Mouse (Mus musculus): ENCODE measurements at regions not wholly inside any gene's neighbourhood (a gene's known extent, or its start where the extent isn't known, plus 50 kb on each side); places are given as distances from the start of the nearest gene placed in this dataset.

DNA sequence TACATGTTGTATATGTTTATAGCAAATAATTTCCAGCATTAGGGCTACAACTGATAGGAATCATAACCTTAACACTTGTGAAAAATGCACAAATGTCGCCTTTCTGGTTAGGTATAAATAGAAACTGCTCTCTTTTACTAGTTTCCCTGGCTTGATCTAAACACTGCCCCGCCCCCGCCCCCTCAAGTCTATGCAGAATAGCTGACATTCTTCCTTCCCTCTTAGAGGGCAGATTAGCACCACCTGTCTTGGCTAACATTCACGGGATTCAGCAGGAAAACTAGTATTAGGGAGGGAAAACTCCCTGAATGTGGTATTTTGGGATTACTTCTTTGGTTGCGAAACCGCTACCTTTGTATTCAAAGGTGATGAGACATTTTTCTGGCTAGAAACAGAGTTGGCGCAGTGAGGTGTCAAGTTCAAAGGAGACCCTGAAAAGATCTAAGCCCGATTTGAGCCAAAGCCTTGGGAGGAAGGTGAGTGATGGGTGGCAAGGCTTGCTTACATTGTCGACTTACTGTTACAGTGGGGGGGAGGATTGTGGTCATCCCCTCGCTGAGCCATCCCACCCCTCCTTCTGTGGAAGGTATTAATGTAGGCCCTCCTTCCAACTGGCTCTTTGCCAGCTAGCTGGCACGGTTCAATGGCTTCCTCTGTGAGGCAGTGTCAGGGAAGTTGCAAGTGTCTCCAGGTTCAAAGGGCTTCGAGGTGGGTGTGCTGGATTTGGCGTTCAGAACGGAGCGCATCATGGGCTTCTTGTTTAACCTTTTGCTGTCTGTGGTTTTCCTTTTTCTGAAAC, 209.8 kb upstream of the Nr2f2 start:
- Histone ChIP-seq H3K27ac (ENCODE audit: insufficient read depth, low read depth, low read length) (no peak overlapping the region), H3K36me3 (ENCODE audit: control insufficient read depth, insufficient read depth, low read length) (no peaks in the 10 kb centered on the region), H3K4me1 (ENCODE audit: control insufficient read depth, insufficient read depth, insufficient read length, low read length) (peaks cover 3% of the 10 kb centered on the region; the same call in 1 of the 2 replicates), H3K27me3 (ENCODE audit: control insufficient read depth, insufficient read depth, low read length) (no peaks in the 10 kb centered on the region), H3K4me3 (ENCODE audit: low read depth, low read length) (no peak overlapping the region)
- 34% methylated on average over 15 of the region's 15 CpGs for WGBS
- TF ChIP-seq CTCF (IDR thresholded peaks at IDR 0.05; ENCODE audit: extremely low read depth, insufficient read length, insufficient replicate concordance, low read depth, low read length) (no peak), POLR2A (IDR thresholded peaks at IDR 0.05; ENCODE audit: low read depth, low read length) (no peak)

DNA sequence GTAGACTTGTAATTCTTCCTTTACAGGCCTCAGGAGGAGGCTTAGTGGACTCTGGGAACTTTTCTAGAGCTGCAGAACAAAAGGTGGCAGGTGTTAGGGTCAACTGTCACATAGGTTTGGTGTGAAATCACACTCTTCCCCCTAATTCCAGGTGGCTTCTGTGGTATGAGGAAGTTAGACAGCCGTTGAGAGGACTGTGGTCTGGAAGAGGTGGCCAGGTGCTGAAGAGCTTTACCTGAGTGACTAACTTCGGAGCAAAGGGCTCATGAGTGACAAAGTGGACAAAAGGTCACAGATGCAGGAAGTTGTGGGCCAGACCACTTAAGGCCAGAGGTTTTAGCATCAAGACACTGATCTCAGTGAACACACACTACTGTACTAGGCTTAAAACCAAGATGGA, 209.1 kb upstream of the Nr2f2 start:
- no peaks in the 10 kb centered on the region for H3K36me3 ChIP-seq (ENCODE audit: control insufficient read depth, insufficient read depth, low read length)
- H3K27ac ChIP-seq (ENCODE audit: insufficient read depth, low read depth, low read length) = no peak overlapping the region
- H3K4me3 ChIP-seq (ENCODE audit: low read depth, low read length) = no peak overlapping the region
- WGBS = 15% methylated on average over 2 of the region's 2 CpGs
- peaks cover 3% of the 10 kb centered on the region; the same call in 1 of the 2 replicates for H3K4me1 ChIP-seq (ENCODE audit: control insufficient read depth, insufficient read depth, insufficient read length, low read length)
- TF ChIP-seq CTCF (IDR thresholded peaks at IDR 0.05; ENCODE audit: extremely low read depth, insufficient read length, insufficient replicate concordance, low read depth, low read length) (no peak), POLR2A (IDR thresholded peaks at IDR 0.05; ENCODE audit: low read depth, low read length) (no peak)
- H3K27me3 ChIP-seq (ENCODE audit: control insufficient read depth, insufficient read depth, low read length) = no peaks in the 10 kb centered on the region

DNA sequence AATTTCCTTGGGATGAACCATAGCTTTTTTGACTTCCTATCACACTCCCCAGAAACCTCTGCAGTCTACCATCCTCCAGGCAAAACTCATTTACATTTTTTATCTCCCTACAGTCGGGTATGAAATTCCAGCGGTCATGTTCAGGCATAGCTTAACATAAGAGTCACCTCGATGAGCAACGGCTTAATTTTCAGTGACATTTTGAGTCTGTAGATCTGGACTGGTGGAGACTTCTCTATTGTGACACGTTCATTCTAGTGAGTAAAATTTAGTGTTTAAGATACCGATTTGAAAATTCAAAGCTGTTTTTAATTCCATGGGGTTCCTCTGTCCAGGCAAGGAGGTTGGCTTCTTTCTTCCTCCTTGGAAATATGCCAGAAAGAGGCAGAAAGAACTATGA, 207.7 kb upstream of the Nr2f2 start:
- Histone ChIP-seq H3K36me3 (ENCODE audit: control insufficient read depth, insufficient read depth, low read length) (no peaks in the 10 kb centered on the region), H3K4me1 (ENCODE audit: control insufficient read depth, insufficient read depth, insufficient read length, low read length) (peaks cover 3% of the 10 kb centered on the region; the same call in 1 of the 2 replicates), H3K27ac (ENCODE audit: insufficient read depth, low read depth, low read length) (no peak overlapping the region), H3K27me3 (ENCODE audit: control insufficient read depth, insufficient read depth, low read length) (no peaks in the 10 kb centered on the region), H3K4me3 (ENCODE audit: low read depth, low read length) (no peak overlapping the region)
- WGBS = 86% methylated on average over 6 of the region's 6 CpGs
- TF ChIP-seq POLR2A (IDR thresholded peaks at IDR 0.05; ENCODE audit: low read depth, low read length) (no peak), CTCF (IDR thresholded peaks at IDR 0.05; ENCODE audit: extremely low read depth, insufficient read length, insufficient replicate concordance, low read depth, low read length) (no peak)

DNA sequence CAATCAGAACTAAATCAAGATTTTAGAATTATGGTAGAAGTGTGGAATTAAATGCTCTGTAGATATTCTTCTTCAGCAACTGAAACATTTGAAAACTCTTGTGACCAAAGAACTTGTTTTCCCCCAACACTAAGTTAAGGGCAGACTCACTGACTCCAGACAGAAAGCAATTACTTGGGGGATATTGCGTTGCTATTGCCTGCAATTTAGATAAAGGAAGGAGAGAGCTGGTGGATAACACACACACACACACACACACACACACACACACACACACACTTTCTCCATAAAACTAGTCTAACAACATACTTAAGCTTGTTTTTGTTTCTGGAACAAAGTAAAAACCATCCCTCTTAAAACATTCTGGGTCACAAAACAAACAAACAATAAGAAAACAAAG, 198.5 kb upstream of the Nr2f2 start:
- WGBS = 21% methylated on average over 1 of the region's 1 CpGs
- no peak for TF ChIP-seq POLR2A (IDR thresholded peaks at IDR 0.05; ENCODE audit: low read depth, low read length)
- TF ChIP-seq CTCF (IDR thresholded peaks at IDR 0.05; ENCODE audit: extremely low read depth, insufficient read length, insufficient replicate concordance, low read depth, low read length) = no peak
- no peaks in the 10 kb centered on the region for H3K4me1 ChIP-seq (ENCODE audit: control insufficient read depth, insufficient read depth, insufficient read length, low read length)
- H3K4me3 ChIP-seq (ENCODE audit: low read depth, low read length) = no peak overlapping the region
- H3K27me3 ChIP-seq (ENCODE audit: control insufficient read depth, insufficient read depth, low read length) = no peaks in the 10 kb centered on the region
- no peak overlapping the region for H3K27ac ChIP-seq (ENCODE audit: insufficient read depth, low read depth, low read length)
- no peaks in the 10 kb centered on the region for H3K36me3 ChIP-seq (ENCODE audit: control insufficient read depth, insufficient read depth, low read length)

DNA sequence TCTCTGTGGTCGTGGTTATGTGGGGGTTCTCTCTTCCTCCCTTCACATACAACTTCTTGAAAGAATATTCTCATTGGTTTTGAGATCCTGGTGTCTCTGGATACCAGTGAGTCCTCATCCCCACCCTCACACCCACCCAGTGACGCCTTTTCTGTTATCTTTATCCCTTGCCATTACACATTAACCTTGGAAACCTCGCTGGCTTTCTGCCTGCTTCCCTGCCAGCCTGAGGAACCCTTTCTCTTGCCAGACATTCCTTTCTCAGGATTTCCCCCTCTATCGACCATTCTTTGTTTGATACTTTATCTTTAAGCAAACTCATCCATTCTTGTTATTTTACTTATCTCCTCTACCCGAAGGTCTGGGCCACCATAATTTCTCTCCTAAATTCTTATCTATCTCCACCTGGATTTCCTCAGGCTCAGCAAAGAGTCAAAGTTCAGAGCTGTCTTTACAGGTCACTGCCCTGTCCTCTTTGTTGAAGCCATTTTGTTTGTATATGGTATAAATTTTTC, 182.5 kb upstream of the Nr2f2 start:
- H3K36me3 ChIP-seq (ENCODE audit: control insufficient read depth, insufficient read depth, low read length) = no peaks in the 10 kb centered on the region
- no peak for TF ChIP-seq POLR2A (IDR thresholded peaks at IDR 0.05; ENCODE audit: low read depth, low read length)
- TF ChIP-seq CTCF (IDR thresholded peaks at IDR 0.05; ENCODE audit: extremely low read depth, insufficient read length, insufficient replicate concordance, low read depth, low read length) = no peak
- H3K4me1 ChIP-seq (ENCODE audit: control insufficient read depth, insufficient read depth, insufficient read length, low read length) = peaks cover 10% of the 10 kb centered on the region; the same call in 1 of the 2 replicates
- H3K27ac ChIP-seq (ENCODE audit: insufficient read depth, low read depth, low read length) = no peak overlapping the region
- 21% methylated on average over 5 of the region's 5 CpGs for WGBS
- no peaks in the 10 kb centered on the region; the same call in 1 of the 2 replicates for H3K27me3 ChIP-seq (ENCODE audit: control insufficient read depth, insufficient read depth, low read length)
- H3K4me3 ChIP-seq (ENCODE audit: low read depth, low read length) = no peak overlapping the region

DNA sequence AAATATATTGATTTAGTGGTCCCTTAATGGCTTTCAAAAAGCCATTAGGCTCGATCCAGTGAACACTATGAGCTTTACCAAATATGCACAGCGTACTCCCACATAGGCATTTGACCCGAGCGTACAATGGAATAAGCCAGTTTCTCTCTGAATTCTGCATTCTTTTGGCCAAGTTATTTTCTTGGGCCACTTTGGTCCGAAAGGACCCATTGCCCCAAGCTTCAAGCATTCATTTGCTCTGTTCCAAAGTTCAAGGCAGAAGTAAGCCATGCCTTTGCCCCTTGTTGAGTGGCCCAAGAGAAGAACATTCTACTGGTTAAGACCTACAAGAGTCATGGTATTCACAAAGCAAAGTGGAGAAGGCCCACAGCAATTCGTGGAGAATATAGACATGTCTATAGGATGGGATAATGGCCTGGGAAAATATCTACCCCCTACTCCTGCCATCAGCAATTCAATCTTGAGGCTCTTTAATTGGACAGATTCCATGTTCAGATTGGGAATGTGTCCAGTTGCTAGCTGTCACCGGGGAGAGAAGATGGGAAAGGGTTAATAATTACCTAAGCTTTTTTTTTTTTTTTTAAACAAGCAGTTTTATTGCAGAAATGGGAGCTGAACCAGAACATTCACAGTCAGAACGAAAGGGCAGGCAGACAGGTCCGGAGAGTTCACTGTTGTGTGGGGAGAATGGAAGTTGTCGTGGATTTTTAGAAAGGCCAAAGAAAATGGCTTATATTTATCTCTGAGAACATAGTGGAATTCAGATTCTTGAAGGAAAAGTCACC, 175.5 kb upstream of the Nr2f2 start:
- no peak for TF ChIP-seq POLR2A (IDR thresholded peaks at IDR 0.05; ENCODE audit: low read depth, low read length)
- TF ChIP-seq CTCF (IDR thresholded peaks at IDR 0.05; ENCODE audit: extremely low read depth, insufficient read length, insufficient replicate concordance, low read depth, low read length) = no peak
- Histone ChIP-seq H3K4me1 (ENCODE audit: control insufficient read depth, insufficient read depth, insufficient read length, low read length) (no peaks in the 10 kb centered on the region), H3K4me3 (ENCODE audit: low read depth, low read length) (no peak overlapping the region), H3K36me3 (ENCODE audit: control insufficient read depth, insufficient read depth, low read length) (no peaks in the 10 kb centered on the region), H3K27ac (ENCODE audit: insufficient read depth, low read depth, low read length) (no peak overlapping the region), H3K27me3 (ENCODE audit: control insufficient read depth, insufficient read depth, low read length) (no peaks in the 10 kb centered on the region)
- 58% methylated on average over 10 of the region's 10 CpGs for WGBS

DNA sequence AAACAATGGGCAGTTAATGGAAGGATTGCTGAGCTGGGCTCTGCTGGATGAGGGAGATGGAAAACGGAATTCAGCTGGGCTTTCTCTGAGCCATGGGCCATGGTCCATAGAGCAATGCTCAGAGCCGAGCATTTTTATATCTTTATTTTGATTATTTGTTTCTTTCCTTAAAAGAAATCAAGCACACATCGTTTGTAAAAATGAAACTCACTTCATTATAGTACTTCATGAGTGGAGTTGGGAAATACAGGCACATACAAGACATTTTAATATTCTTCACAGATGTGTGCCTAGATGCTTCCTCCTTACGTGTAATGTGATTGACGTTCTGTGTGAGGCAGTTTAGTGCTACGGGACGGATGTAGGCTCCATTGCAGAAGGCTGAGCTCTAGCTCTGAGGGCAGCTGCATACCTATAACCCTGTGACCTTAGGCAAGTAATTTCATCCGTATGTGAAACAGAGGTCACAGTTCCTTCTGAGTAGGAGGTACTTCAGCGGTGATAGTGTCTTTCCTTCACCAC, 172.6 kb upstream of the Nr2f2 start:
- H3K4me3 ChIP-seq (ENCODE audit: low read depth, low read length) = no peak overlapping the region
- no peaks in the 10 kb centered on the region for H3K27me3 ChIP-seq (ENCODE audit: control insufficient read depth, insufficient read depth, low read length)
- no peaks in the 10 kb centered on the region for H3K36me3 ChIP-seq (ENCODE audit: control insufficient read depth, insufficient read depth, low read length)
- WGBS = 77% methylated on average over 9 of the region's 9 CpGs
- H3K4me1 ChIP-seq (ENCODE audit: control insufficient read depth, insufficient read depth, insufficient read length, low read length) = no peaks in the 10 kb centered on the region
- no peak overlapping the region for H3K27ac ChIP-seq (ENCODE audit: insufficient read depth, low read depth, low read length)
- TF ChIP-seq POLR2A (IDR thresholded peaks at IDR 0.05; ENCODE audit: low read depth, low read length) (no peak), CTCF (IDR thresholded peaks at IDR 0.05; ENCODE audit: extremely low read depth, insufficient read length, insufficient replicate concordance, low read depth, low read length) (no peak)
